Mouse (Mus musculus): ENCODE data around the gene Slc27a3.
"Not testable (repeated sequence)": the region's sequence is repeated elsewhere in the genome, so short reads cannot be mapped to it uniquely, and the experiment has no call there.

The Slc27a3 gene

DNA sequence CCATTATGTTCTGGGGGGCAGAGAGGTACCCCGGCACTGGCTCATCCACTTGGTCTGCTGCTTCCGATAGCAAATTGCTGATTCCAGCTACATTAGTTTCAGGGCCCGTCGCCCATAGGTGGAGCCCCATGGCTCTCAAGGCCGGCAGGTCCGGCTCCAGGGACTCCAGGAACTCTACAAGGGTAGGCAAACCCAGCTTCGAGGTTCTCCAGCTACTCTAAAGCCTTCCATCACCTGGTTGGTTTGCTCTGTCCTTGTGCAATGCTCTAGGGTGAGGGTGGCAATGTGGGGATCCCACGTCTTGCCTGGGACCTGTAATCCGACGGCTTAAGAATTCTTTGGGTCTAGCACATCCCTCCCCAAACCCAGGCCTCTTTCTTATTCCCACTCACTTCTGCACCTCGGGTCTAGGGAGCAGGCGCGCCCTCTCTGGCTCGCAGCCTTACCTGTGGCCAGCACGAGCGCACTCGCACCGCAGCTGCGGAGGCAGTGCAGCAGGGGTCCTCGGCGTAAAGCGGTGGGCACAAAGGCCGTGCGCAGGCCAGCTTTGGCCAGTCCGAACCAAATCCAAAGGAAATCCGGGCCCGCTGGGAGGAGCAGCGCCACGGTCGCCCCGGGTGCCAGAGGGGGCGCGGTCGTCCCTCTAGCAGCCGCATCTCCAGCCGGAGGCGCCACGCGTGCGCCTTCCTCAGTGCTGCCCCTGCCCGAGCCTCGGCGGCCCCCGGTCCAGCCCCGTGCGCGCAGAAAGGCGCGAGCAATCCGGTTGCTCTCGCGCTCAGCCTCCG lies 820 bp downstream of the Slc27a3 start:
- no peak for DNase-seq

DNA sequence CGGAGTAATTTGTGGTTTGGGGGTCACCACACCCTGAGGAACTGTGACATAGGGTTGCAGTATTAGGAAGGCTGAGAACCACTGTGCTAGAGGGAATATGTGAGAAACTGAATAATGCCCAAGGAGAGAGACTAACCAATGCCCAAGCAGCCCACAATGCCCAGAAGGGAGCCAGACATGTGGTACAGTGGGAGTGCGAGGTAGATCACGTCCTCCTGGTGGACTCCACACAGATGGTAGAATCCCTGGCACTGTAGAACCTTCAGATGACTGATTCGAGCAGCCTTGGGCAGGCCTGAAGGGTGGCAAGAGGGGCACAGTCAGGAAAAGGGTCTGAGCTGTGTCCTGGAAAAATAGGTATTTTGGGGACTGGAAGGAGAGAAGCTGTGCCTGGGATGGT lies 1.5 kb downstream of the Slc27a3 start:
- DNase-seq: no peak

GRCm38 (mm10) chr3:90387483-90387882 lies 2.3 kb downstream of the Slc27a3 start:
- DNase-seq: no peak

GRCm38 (mm10) chr3:90386817-90387216 lies 2.9 kb downstream of the Slc27a3 start:
- DNase-seq: no peak

DNA sequence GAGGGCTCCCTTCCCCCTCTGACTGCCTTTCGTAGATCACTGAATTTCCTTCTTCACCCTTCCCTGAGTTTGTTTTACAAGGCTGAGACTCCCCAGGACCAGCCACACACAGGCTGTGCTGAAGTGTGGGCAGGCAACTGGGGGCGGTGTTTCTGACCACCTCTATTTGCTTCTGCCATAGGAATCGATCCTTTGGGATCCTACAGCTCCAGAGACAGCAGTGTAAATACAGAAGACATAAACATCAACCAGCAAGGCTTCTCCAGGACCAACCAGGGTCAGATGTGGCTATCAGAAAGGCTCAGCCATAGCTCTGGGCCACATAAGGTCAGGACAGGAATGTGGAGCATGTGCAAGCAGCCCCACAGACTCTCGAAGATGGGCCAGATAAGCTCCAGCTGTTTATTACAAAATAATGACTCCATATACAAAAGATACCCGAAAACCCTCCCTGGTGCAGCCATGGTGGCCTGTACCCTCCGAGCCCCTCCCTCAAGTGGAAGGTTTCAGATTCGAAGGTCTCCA lies 4.8 kb downstream of the Slc27a3 start:
- no peak for DNase-seq

DNA sequence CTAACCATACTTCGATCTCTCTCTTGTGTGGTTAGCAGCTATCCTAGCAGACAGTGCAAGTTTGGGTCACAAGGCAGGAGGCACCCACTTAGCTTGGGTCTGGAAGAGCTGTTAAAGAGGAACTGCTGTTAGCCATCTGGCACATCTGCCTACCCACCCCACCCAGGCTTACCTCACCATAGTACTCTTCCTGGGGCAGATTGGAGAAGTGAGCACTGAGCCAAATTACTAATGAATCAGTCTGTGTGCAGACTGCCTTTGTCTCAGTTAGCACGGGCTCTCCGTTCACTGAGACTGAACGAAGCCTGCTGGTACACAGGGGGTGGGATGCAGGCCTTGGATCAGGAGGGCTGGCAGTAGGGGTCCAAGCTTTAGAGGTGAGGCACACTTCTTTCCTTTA lies 6.0 kb downstream of the Slc27a3 start:
- DNase-seq: peak; percentile 22 to 33

- no peak for DNase-seq
Measured at GRCm38 (mm10) chr3:90381727-90382126, 8.0 kb downstream of the Slc27a3 start.

DNA sequence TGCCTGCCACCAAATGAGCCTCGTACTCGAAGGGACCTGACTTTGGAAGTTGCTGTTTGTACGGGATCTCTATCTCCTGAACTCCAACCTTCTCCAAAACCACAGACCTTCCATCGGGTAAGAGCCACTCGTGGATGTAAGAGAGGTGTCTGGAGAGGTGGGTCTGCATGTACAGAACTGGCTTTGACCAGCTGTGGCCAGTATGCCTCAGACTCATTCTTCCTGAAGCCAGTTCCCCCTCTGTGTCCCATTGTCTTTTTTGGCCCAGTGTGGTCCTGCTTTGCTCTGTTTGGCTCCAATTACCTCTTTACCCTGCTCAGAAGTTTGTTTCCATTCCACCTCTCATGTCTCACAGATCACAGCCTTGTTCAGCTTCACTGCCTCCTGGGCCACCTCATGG lies 11.2 kb downstream of the Slc27a3 start:
- no peak for DNase-seq

GRCm38 (mm10) chr3:90376247-90376585 lies 13.5 kb downstream of the Slc27a3 start:
- no peak for DNase-seq

DNA sequence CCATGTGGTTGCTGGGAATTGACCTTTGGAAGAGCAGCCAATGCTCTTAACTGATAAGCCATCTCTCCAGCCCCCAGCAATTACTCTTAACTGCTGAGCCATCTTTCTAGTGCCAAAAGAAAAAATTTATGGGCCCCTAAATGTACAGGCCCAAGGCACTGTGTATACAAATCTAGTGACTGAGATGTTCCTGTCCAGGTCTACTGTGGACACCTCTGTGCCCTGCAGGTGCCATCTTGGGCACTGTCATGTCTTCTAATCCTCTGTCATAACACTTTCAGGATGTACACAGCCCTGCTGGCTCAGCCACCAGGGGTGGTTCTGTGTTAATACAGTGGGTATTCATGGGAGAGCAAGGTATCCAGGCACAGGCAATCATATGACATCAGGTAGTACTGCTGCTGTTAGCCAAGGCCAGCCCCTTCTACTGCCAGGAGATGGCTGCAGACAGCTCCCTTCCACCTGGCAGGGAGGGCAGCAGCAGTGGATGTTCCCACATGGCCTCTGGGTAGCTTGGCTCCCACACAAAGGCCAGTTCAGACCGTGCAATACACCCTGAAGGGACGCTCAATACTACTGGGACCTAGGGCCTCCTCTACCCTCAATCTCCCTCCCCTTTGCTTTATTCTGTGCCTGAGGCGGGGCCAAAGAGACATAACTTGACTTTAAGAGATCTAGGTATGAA lies 14.0 kb downstream of the Slc27a3 start:
- no peak for DNase-seq

DNA sequence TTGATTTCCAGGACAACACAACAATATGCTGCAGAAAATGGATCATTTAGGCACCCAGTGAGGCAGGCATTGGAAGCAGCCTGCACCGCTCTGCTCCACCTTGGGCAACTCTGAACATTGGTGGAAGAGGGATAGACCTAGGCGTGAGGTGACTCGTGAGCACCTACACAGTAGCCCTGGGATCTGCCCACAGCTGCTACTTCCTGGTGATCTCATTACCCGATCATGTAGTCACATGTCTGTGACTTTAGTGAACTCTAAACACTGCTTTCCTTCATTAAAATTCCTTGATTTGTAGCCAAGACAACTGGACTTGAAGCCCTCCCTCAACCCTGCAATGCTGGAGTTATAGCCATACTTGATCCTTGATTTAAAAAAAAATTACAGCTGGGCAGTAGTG lies 15.4 kb downstream of the Slc27a3 start:
- DNase-seq: no peak

- DNase-seq: peak in 1 of 2 experiments; percentile 80
Measured at GRCm38 (mm10) chr3:90373432-90374028, 16.2 kb downstream of the Slc27a3 start.

DNA sequence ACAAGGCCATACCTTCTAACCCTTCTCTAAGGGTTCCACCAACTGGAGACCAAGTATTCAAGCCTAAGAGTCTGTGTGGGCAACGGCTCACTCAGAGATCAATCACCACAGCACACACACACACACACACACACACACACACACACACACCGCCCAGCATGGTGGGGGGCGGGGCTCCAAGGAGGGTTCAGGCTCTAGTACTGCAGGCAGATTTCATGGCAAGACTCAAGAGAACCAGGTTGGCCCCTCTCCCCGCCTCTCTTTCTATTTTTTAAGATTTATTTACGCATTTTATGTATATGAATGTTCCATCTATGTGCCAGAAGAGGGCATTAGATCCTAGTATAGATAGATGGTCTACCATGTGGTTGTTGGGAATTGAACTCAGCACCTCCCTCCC lies 16.9 kb downstream of the Slc27a3 start:
- DNase-seq: no peak

DNA sequence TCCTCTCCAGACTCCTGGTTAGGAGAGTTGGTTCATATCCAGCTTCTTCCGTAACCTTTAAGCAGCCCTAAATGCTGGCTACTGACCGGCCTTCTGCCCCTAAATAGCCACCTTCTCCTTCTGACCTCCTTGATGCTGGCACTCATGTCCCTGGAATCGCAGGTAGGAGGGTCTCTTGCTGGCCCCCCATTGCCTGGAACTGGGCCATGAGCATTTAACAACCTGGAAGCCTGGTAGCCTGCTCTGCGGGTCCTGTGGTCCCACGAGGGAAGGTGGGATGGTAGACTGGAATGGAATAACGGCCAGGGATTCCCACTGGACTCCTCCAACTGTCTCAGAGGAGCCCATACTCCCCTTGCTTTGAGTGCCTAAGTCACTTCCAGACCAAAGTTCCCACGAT lies 17.9 kb downstream of the Slc27a3 start:
- no peak for DNase-seq

DNA sequence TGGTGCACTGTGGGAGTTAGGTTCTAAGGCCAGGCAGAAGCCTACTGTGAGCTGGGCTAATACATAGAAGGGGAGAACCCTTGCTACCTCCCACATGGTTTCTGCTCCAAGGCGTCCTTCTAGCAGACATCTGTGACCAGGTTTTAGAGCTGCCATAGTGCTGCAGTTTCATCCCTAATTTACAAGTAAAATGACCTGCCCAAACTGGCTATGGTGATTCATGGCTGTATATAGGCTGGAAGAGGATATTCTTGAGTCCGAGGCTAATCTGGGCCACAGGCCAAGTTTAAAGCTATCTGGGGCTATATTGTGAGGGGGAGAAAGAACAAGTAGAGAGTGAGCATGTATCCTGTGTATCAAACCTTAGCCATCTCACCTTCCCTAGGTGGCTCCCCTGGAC lies 20.7 kb downstream of the Slc27a3 start:
- DNase-seq: no peak

- DNase-seq: no peak
Measured at GRCm38 (mm10) chr3:90367001-90367632, 22.6 kb downstream of the Slc27a3 start.

DNA sequence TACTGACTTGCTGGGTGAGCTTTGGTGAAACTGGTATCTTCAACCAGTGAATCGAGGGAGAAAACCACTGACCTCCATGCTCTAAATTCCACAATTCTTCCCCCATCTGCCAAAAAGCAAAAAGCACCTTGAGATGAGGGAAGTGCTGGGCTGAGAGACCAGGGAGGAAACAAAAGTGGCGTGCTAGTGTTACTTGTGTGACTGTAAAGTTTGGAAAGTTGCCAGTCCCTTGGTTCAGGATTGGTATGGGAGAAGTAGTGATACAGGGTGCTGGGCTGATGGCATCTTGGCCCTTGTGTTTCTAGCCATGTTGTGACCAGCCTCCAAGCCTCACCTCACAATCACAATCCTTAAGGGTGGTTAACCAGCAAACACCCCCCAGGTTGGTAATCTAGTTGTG lies 27.4 kb downstream of the Slc27a3 start:
- no peak for DNase-seq

- DNase-seq: no peak
Measured at GRCm38 (mm10) chr3:90361476-90361875, 28.3 kb downstream of the Slc27a3 start.

GRCm38 (mm10) chr3:90359230-90359629 lies 30.5 kb downstream of the Slc27a3 start:
- no peak for DNase-seq

GRCm38 (mm10) chr3:90357959-90358358 lies 31.8 kb downstream of the Slc27a3 start:
- no peak for DNase-seq

DNA sequence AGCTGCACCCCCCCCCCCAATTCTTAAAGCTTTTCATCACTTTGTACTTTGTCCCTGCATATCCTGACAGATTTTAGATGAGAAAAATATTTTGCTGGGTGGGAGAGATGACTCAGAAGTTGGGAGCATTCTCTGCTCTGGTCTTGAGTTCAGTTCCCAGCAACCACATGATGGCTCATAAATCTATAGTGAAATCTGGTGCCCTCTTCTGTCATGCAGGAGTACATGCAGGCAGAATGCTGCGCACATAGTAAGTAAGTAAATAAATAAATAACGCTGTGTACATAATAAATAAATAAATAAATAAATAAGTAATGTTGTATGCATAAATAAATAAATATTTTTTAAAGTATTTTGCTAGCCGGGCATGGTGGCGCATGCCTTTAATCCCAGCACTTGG lies 41.9 kb downstream of the Slc27a3 start:
- no peak for DNase-seq

DNA sequence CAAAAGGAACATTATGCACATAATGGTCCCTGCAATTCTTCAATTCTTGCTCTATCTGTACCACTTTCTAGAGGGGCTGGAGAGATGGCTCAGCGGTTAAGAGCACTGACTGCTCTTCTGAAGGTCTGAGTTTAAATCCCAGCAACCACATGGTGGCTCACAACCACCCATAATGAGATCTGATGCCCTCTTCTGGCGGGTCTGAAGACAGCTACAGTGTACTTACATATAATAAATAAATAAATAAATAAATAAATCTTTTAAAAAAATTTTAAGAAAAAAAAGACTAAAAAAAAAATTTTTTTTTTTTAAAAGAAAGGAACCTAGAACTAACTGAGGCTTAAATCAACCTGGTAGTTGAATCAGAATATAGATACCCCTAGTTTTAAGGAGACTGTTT lies 46.9 kb downstream of the Slc27a3 start:
- DNase-seq: not testable (repeated sequence)

DNA sequence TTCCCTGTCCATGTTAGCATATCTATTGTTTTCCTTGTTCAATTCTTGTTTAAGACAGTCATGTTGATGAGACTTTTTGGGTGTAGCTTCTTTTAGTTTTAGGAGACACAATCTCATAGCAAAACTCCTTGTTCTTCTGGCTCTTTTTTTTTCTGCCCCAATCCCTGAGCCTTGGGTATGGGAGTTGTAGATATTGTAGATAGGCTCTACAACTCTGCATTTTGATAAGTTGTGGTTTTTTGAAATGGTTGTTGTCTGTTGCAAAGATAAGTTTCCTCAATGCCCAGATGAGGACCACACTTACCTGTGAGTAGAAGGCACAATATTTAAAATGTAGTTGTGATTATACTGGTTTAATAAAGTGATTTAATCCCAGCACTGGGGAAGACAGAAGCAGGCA lies 49.6 kb downstream of the Slc27a3 start:
- no peak for DNase-seq

DNA sequence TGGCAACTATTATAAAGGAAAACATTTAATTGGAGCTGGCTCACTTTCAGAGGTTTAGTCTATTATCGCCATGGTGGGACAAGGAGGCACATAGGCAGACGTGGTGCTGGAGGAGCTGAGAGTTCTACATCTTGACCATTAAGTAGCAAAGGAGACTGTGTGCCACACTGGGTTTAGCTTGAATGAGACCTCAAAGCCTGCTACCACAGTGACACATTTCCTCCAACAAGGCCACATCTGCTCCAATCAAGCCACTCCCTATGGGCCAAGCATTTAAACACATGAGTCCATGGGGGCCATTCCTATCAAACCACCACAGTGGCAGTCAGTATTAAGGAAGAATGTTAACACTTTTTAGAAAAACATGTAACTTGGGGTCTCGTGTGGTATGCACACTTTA lies 51.5 kb downstream of the Slc27a3 start:
- no peak for DNase-seq
